Mouse (Mus musculus): ENCODE data around the gene Tgfb1. TPM values are rescaled to one million over a fixed set of nuclear protein-coding genes. Genes with fewer than 3 reads are reported as not detected.

The Tgfb1 gene
- total and polyA plus RNA-seq, 2 experiments: 1.8 to 6.8 TPM

GRCm38 (mm10) chr7:25683474-25684180 lies 3.2 kb upstream of the Tgfb1 start:
- peak; percentile 35 for DNase-seq (ENCODE audit: extremely low read depth, low read depth, low spot score)
- H3K4me3 ChIP-seq (ENCODE audit: insufficient read depth, low read depth, low read length): no peak overlapping the region

GRCm38 (mm10) chr7:25684659-25685058 lies 2.1 kb upstream of the Tgfb1 start:
- H3K4me1 ChIP-seq (ENCODE audit: control insufficient read depth, insufficient read depth, low read length): peaks cover 5% of the 10 kb centered on the region; the same call in 1 of the 2 replicates
- no peaks in the 10 kb centered on the region for H3K36me3 ChIP-seq (ENCODE audit: control insufficient read depth, insufficient read depth, low read length)
- no peak overlapping the region for H3K9ac ChIP-seq (ENCODE audit: low read depth, low read length)
- H3K27ac ChIP-seq (replicated peaks; ENCODE audit: insufficient read depth, low read depth, low read length): no peak overlapping the region
- no peak overlapping the region for H3K4me3 ChIP-seq (ENCODE audit: insufficient read depth, low read depth, low read length)
- DNase-seq (ENCODE audit: extremely low read depth, low read depth, low spot score): no peak
- no peaks in the 10 kb centered on the region for H3K79me2 ChIP-seq (ENCODE audit: control insufficient read depth, insufficient read depth, low read length)
- H3K27me3 ChIP-seq (ENCODE audit: control insufficient read depth, insufficient read depth, low read length): peaks cover 6% of the 10 kb centered on the region; the same call in 1 of the 2 replicates
- 93% methylated on average over 6 of the region's 6 CpGs for WGBS
- TF ChIP-seq POLR2A (IDR thresholded peaks at IDR 0.05; ENCODE audit: extremely low read depth, insufficient read depth, low read length) (no peak), CTCF (IDR thresholded peaks at IDR 0.05; ENCODE audit: low read depth, low read length) (no peak)

More at GRCm38 (mm10) chr7:25683474-25684180, 3.2 kb upstream of the Tgfb1 start:
- WGBS: 78% methylated on average over 7 of the region's 7 CpGs
- H3K79me2 ChIP-seq (ENCODE audit: control insufficient read depth, insufficient read depth, low read length): no peaks in the 10 kb centered on the region
- H3K36me3 ChIP-seq (ENCODE audit: control insufficient read depth, insufficient read depth, low read length): no peaks in the 10 kb centered on the region
- peaks cover 5% of the 10 kb centered on the region; the same call in 1 of the 2 replicates for H3K4me1 ChIP-seq (ENCODE audit: control insufficient read depth, insufficient read depth, low read length)
- H3K27me3 ChIP-seq (ENCODE audit: control insufficient read depth, insufficient read depth, low read length): peaks cover 6% of the 10 kb centered on the region; the same call in 1 of the 2 replicates
- peak overlapping the region; percentile 1; the same call in 1 of the 2 replicates for H3K9ac ChIP-seq (ENCODE audit: low read depth, low read length)
- TF ChIP-seq CTCF (IDR thresholded peaks at IDR 0.05; ENCODE audit: low read depth, low read length) (no peak), POLR2A (IDR thresholded peaks at IDR 0.05; ENCODE audit: extremely low read depth, insufficient read depth, low read length) (no peak)
- H3K27ac ChIP-seq (replicated peaks; ENCODE audit: insufficient read depth, low read depth, low read length): peak overlapping the region; percentile 47; the same call in 1 of the 2 replicates

- WGBS: 85% methylated on average over 21 of the region's 21 CpGs
- Histone ChIP-seq H3K9ac (ENCODE audit: low read depth, low read length) (no peak overlapping the region), H3K36me3 (ENCODE audit: control insufficient read depth, insufficient read depth, low read length) (no peaks in the 10 kb centered on the region), H3K27me3 (ENCODE audit: control insufficient read depth, insufficient read depth, low read length) (peaks cover 6% of the 10 kb centered on the region; the same call in 1 of the 2 replicates), H3K27ac (replicated peaks; ENCODE audit: insufficient read depth, low read depth, low read length) (no peak overlapping the region), H3K4me3 (ENCODE audit: insufficient read depth, low read depth, low read length) (no peak overlapping the region), H3K4me1 (ENCODE audit: control insufficient read depth, insufficient read depth, low read length) (0 out of 2 replicates have a peak, but pooled peaks cover 3% of the 10 kb centered on the region), H3K79me2 (ENCODE audit: control insufficient read depth, insufficient read depth, low read length) (no peaks in the 10 kb centered on the region)
- DNase-seq (ENCODE audit: extremely low read depth, low read depth, low spot score): no peak
- TF ChIP-seq CTCF (IDR thresholded peaks at IDR 0.05; ENCODE audit: low read depth, low read length): no peak
- TF ChIP-seq POLR2A (IDR thresholded peaks at IDR 0.05; ENCODE audit: extremely low read depth, insufficient read depth, low read length): no peak
Observed at GRCm38 (mm10) chr7:25685926-25686470, 804 bp upstream of the Tgfb1 start.

- TF ChIP-seq CTCF (IDR thresholded peaks at IDR 0.05; ENCODE audit: low read depth, low read length) (peak; percentile 11; the same call in 1 of the 2 replicates), POLR2A (IDR thresholded peaks at IDR 0.05; ENCODE audit: extremely low read depth, insufficient read depth, low read length) (no peak)
- Histone ChIP-seq H3K4me1 (ENCODE audit: control insufficient read depth, insufficient read depth, low read length) (0 out of 2 replicates have a peak, but pooled peaks cover 3% of the 10 kb centered on the region), H3K4me3 (ENCODE audit: insufficient read depth, low read depth, low read length) (peak overlapping the region; percentile 61), H3K27me3 (ENCODE audit: control insufficient read depth, insufficient read depth, low read length) (peaks cover 6% of the 10 kb centered on the region; the same call in 1 of the 2 replicates), H3K27ac (replicated peaks; ENCODE audit: insufficient read depth, low read depth, low read length) (peak overlapping the region; percentile 39), H3K79me2 (ENCODE audit: control insufficient read depth, insufficient read depth, low read length) (no peaks in the 10 kb centered on the region), H3K9ac (ENCODE audit: low read depth, low read length) (peak overlapping the region; percentile 23), H3K36me3 (ENCODE audit: control insufficient read depth, insufficient read depth, low read length) (no peaks in the 10 kb centered on the region)
- DNase-seq (ENCODE audit: extremely low read depth, low read depth, low spot score): no peak
- 1% methylated on average over 47 of the region's 47 CpGs for WGBS
Observed at GRCm38 (mm10) chr7:25687811-25688401, 1.1 kb downstream of the Tgfb1 start.

GRCm38 (mm10) chr7:25688810-25689586 lies 2.2 kb downstream of the Tgfb1 start:
- Histone ChIP-seq H3K36me3 (ENCODE audit: control insufficient read depth, insufficient read depth, low read length) (no peaks in the 10 kb centered on the region), H3K4me3 (ENCODE audit: insufficient read depth, low read depth, low read length) (peak overlapping the region; percentile 61), H3K27me3 (ENCODE audit: control insufficient read depth, insufficient read depth, low read length) (peaks cover 6% of the 10 kb centered on the region; the same call in 1 of the 2 replicates), H3K9ac (ENCODE audit: low read depth, low read length) (peak overlapping the region; percentile 61), H3K79me2 (ENCODE audit: control insufficient read depth, insufficient read depth, low read length) (no peaks in the 10 kb centered on the region), H3K4me1 (ENCODE audit: control insufficient read depth, insufficient read depth, low read length) (no peaks in the 10 kb centered on the region), H3K27ac (replicated peaks; ENCODE audit: insufficient read depth, low read depth, low read length) (peak overlapping the region; percentile 39)
- DNase-seq (ENCODE audit: extremely low read depth, low read depth, low spot score): peak; percentile 44
- 3% methylated on average over 45 of the region's 52 CpGs for WGBS
- no peak for TF ChIP-seq CTCF (IDR thresholded peaks at IDR 0.05; ENCODE audit: low read depth, low read length)

Measured in liver, adult 2 months (tissue).